Mouse (Mus musculus): ENCODE measurements around the gene Car14.

DNA sequence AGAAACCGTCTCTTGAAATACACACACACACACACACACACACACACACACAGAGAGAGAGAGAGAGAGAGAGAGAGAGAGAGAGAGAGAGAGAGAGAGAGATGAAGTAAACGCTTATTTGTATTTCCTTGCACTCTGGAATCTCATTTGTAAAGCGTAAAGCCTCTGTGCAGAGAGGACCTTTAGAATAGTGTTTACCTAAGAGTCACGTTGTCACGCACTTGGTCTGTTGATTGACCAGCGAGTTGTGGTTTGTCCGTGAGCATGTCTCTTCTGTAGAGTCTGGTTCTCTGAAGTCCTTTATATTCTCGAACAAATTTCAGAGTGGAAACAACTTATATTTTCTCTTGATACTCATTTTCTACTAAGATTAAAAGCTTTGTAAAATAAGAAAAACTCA, 40.3 kb upstream of the Car14 start:
- no peak for TF ChIP-seq CTCF (IDR thresholded peaks at IDR 0.05; ENCODE audit: low read depth, low read length)
- TF ChIP-seq POLR2A (IDR thresholded peaks at IDR 0.05; ENCODE audit: insufficient read depth, low read length): no peak
- no peak for TF ChIP-seq EP300 (IDR thresholded peaks at IDR 0.05; ENCODE audit: insufficient read depth, low read depth, low read length)
